Mouse (Mus musculus): ENCODE measurements at regions not wholly inside any gene's neighbourhood (a gene's known extent, or its start where the extent isn't known, plus 50 kb on each side); places are given as distances from the start of the nearest gene placed in this dataset.

- TF ChIP-seq CTCF (IDR thresholded peaks at IDR 0.05; ENCODE audit: low read depth, low read length) (no peak), POLR2AphosphoS5 (IDR thresholded peaks at IDR 0.05; ENCODE audit: insufficient replicate concordance, low read depth, low read length) (no peak), GATA1 (IDR thresholded peaks at IDR 0.05; ENCODE audit: borderline replicate concordance, low read length) (no peak)
Observed at GRCm38 (mm10) chr16:5501961-5502360, 246.2 kb upstream of the Eef2kmt start.

All from G1E (cell line).